Mouse (Mus musculus): ENCODE results near the gene Gbp3. TPM values are rescaled to one million over a fixed set of nuclear protein-coding genes. Genes with fewer than 3 reads are reported as not detected.
A peak's percentile ranks its signal among the peaks of the same experiment; 100 is the strongest.

Gene Gbp3
- total RNA-seq, 2 experiments from 2014 or later: 8.5 to 9.7 TPM

DNA sequence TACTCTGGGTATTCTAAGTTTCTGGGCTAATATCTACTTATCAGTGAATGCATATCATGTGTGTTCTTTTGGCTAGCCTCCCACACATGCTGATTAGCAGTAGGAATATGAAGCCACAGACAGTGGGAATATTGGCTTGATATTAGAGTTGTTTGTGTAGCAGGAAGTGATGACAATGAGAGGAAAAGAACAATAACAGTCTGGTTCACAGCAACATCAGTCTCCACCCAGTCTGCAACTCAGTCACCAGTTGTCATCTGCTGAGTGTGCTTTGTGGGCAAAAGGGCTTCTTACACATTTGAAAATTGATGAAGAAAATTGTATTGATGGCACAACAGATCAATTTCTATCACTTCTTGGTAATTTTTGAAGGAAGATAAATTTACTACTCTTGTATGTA is 27.6 kb downstream of the Gbp3 start:
- DNase-seq (ENCODE audit: low spot score in 2 of 2): no peak

DNA sequence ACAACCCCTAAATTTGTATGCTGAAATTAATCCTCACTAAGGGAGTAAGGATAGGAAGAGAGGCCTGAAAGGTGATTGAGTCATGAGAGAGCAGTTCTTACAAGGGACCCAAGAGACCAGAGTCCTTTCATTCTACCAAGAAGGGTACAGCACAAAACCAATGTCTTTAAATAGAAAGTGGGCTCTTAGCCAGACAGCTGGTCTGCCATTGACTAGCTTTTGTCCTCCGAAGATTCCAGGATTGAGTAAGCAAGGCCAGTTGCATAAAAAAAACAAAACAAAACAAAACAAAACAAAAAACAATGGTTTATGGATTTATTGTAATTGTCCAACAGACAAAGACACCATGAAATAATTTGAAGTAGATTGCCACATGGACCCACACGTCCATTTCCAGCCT is 29.1 kb downstream of the Gbp3 start:
- no peak for DNase-seq (ENCODE audit: low spot score in 2 of 2)

DNA sequence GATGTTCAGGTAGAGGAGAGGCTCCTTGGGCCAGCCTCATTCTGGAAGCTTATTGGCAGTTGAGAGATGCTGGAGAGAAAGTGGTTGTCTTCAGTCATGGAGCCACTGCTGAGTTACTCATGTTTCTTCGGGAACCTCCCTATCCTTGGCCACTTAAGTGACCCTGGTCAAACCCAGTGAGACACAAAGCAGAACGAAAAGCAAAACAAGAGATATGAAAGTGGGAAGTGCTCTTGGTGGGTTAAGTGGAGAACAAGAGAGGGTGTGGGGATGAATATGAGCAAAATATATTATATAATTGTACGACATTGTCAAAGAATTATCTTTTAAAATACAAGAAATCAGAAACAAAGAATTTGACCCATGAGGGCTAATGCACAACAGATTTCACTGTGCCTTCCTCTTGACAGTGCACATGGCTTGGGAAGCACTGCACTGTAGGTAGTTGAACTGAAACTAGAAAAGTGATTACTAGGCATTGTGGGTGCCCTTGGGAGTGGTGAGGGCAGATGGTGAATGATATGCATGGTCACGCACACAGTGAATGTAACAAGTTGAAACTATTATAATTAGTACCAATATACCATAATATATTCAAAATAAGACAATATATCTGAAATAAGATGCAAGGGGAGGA is 30.7 kb downstream of the Gbp3 start:
- DNase-seq (ENCODE audit: low spot score in 2 of 2): no peak

DNA sequence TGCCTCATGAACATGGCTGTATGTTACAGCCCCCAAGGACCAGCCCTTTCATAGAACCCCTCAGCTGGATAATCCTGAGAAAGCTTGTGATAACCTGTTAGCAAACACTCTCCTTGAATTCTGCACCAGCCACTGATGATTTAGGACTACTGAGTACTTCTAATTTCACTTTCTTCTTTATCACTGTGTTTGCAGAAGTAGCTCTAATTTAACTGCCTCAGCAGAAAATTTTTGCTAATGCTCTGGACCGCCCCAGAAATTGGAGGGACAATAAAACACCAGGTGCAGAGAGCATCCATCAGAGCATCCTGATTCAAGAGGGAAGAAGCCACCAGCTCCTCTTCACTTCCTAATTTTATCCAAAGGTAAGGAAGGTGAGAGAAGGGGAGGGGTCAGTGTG is 34.7 kb downstream of the Gbp3 start, which contains the start of gene Gbp2b:
TSS of gene Gbp2b (plus strand) at position 301 of the 400 bp plus-strand sequence.
- DNase-seq (ENCODE audit: low spot score in 2 of 2): no peak

DNA sequence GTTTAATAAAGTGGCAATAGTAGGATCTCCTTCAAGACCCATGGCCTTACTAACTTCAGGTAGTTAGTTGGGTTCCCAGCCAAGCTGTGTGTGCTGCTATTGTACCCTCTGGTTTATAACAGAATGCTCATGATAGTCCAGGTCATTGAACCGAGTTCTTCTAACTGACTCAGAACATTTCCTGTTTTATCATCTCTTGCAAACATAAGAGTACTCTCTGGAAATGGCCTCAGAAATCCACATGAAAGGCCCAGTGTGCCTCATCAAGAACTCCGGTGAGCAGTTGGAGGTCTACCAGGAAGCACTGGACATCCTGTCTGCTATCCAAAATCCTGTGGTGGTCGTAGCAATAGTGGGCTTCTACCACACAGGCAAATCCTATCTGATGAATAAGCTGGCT is 38.1 kb downstream of the Gbp3 start:
- DNase-seq (ENCODE audit: low spot score in 2 of 2): no peak

DNA sequence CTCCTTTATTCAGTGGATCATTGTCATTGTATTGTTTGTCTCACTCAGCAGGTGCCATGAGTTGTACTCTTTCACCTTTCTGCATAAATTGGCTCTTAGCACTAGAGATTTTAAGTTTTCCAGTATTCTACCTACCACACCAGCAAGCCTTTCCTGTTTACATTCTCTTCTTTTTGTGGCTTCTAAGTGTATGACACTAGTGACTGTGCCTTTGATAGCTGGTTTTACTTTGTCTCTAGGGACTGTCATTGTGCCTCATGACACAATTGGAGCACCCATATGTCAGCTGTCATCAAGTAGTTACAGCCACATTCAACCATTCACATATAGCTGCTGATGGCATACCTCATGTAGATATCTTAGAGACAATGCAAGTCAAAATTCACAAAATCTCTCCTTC is 41.8 kb downstream of the Gbp3 start:
- DNase-seq (ENCODE audit: low spot score in 2 of 2): no peak

DNA sequence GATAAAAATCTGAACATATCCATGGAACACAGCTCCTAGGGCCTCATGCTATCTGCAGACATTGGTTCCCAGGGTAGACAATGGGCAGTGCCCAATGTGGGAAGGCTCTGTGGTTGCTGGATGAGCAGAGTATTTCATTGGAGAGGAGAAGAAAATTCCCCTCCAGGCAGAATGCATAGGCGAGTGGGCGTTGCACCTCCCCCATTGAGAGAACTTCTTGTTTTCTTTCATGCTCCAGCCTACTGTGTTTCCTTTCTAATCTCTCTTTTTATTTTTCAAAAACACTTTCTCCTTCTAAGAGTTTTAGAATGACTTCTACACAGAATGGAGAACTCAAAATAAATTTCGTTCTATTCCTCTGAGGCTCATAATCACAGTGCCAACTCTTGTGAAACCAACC is 58.8 kb downstream of the Gbp3 start:
- DNase-seq (ENCODE audit: low spot score in 2 of 2): no peak

DNA sequence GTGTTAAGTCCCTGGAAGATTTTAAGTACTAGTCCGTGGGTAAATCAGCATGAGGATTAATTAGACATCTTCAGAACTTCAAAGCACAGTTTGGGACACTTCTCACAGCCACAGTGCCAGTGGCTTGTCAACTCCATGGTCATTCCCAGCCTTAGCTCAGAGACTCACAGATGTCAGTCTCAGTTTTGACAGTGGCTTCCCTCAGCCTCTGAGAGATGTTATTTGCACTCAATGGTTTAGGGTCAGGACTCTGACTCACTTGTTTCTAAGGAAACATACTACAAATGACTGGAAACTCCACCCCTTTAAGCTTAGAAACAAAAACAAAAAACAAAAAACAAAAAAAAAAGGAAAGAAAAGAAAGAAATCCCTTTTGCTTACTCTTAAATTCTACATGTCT is 59.8 kb downstream of the Gbp3 start:
- no peak for DNase-seq (ENCODE audit: low spot score in 2 of 2)

DNA sequence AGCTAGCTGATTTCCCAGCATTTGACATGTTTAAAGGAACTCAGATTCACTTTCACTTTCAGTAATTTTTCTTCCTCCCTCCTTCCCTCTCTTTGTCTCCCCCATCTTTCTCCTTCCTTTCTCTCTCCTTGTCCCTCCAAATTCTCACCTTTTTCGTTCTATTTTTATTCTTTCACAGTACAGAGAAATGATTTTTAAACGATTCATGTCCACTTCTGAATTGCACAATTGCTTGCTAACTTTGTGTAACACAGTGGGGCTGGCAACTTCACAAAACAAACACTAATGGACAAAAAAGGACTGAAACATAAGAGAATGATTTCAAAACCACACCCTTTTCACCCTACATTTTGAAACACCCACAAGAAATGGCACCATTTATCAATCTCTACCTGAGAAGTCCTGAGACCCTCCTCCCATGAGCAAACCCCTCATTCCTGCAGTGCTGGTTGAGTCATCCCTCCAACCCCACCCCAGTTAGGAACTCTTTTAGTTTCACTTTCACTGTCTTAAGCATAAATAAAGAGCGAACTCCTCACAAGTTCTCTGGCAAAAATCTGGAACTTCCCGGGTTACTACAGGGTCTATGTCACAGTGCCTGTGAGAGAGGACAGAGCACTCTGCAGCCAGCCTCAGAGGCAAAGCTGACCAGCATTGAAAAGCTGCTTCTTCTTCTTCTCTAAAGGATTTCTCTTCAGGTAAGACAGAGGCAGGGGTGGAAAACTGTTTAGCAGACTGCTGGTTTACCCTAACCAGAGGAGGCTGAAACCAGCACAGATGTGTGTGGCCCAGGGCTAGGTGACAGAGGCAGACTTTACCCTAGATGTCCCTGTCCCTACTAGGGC is 60.5 kb downstream of the Gbp3 start, which contains the start of gene Gbp2:
TSS of gene Gbp2 (plus strand) at position 492 of the 845 bp plus-strand sequence.
- DNase-seq (ENCODE audit: low spot score in 2 of 2): peak in 1 of 2 experiments; percentile 8

DNA sequence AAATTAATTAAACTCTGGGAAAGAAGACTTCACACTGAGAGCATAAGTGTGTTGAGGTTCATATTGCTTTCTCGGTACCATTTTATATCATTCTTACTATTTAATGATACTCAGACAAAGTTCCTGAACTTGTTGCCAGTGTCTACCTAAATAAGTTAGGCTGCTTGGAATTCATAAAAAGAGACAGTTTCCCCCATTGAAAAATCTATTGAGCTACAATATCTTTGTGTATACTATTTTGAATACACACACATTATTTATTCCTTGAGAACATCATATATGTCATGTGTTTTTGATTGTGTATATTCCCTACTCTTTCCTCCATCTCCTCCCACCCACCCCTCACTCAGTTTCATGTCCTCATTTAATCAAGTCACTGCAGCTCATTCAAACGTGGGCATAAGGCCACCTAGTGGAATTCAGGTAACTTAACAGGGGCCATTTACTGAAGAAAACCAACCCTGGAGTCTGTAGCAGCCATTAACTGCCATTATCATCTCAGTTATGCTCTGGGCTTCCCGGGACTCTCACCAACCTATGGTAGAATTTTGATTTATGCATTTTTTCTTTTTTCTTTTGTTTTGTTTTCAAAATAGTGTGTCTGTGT is 61.2 kb downstream of the Gbp3 start:
- no peak for DNase-seq (ENCODE audit: low spot score in 2 of 2)

Other genes starting within 250 kb of the Gbp3 start
- gene Pdlim5, start 164.3 kb upstream of the Gbp3 start, total RNA-seq (2021): 100 to 1,000 TPM; 353 to 367 TPM
- 1 to 10 TPM; 3.0 TPM for gene Gbp5, start 66.0 kb upstream of the Gbp3 start, total RNA-seq (2021)
- 1 to 10 TPM; 6.4 to 6.7 TPM for gene Gbp7, start 29.7 kb upstream of the Gbp3 start, total RNA-seq (2021)
- gene Gbp2b, start 34.8 kb downstream of the Gbp3 start, total RNA-seq (2021): under 1 TPM in 1 of 2 experiments, not detected in 1; 0.08 TPM
- 1 to 10 TPM; 3.8 to 4.0 TPM for gene Gbp2, start 60.6 kb downstream of the Gbp3 start, total RNA-seq (2021)
- gene Kyat3, start 141.0 kb downstream of the Gbp3 start, total RNA-seq (2021): 1 to 10 TPM; 4.6 to 5.1 TPM
- 10 to 100 TPM; 24.2 to 26.7 TPM for gene Gtf2b, start 205.0 kb downstream of the Gbp3 start, total RNA-seq (2021)